Mouse (Mus musculus): Measurements from ENCODE around the gene Them5.

Gene Them5

DNA sequence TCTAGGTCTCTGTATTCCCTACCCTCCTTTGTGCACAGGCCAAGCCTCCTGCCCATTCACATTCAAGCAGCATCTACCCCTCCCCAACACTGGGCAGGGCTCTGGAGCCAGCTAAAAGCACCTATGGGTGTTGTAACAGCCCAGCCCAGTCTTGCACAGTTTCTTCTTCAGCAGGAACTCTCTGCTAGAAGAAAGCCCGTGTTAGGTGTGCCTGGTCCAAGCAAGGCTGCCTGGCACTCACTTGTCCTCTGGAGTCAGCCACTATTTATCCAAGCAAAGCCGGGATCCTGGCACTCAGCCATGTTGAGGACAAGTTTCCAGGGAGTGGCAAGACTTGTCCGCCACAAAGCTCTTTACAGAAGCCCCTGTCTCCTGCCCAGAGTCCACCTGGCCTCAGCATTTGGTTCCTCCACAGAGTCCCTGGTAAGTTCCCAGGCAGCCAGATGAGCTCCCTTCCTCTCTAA, at the start of gene Them5:
Gene Them5, plus strand, starts transcription at position 141 of the 464 bp plus-strand sequence.
- DNase-seq (ENCODE audit: low spot score): no peak

GRCm38 (mm10) chr3:94305457-94305856, 36.4 kb upstream of the Them5 start:
- DNase-seq (ENCODE audit: low spot score): no peak

- DNase-seq (ENCODE audit: low spot score): no peak
Measured at GRCm38 (mm10) chr3:94306975-94307374, 34.9 kb upstream of the Them5 start.

DNA sequence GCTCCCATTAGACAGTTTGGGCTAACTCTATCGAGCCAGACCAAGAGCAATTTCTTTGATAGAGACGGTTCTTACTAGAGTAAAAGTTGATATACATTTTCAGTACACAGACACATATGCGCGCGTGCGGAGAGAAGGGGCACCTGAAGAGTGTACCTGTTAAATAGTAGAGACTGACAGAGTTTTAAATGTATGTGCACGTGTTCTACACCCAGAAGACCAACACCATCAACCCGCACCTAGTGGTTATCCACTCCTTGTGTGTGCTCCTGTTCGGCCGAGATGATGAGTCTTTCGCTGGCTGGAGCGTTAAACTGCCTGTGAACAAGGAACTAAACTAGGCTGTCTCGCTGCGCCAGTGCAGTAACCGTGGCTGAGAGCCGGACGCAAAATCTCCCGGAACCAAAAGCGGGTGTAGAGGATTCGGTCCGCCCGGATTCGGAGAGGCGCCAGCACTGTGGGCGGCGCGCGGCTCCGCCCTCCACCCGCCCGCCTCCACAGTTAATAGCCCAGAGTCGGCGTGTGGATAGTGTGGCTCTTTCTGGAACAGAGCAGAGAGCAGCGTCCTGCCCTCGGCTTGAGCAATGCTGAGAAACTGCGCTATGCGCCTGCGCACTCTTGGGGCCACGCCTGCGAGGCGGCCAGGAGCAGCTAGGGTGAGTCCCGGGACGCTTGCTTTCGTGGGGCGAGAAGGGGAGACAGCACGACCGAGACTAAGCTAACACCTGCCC, 32.1 kb upstream of the Them5 start, which contains the start of gene Them4:
Gene Them4, plus strand, starts transcription at position 457 of the 731 bp plus-strand sequence.
- peak; percentile 97 for DNase-seq (ENCODE audit: low spot score)

- DNase-seq (ENCODE audit: low spot score): no peak
Measured at GRCm38 (mm10) chr3:94310491-94310890, 31.4 kb upstream of the Them5 start.

- DNase-seq (ENCODE audit: low spot score): no peak
Measured at GRCm38 (mm10) chr3:94310911-94311310, 31.0 kb upstream of the Them5 start.

DNA sequence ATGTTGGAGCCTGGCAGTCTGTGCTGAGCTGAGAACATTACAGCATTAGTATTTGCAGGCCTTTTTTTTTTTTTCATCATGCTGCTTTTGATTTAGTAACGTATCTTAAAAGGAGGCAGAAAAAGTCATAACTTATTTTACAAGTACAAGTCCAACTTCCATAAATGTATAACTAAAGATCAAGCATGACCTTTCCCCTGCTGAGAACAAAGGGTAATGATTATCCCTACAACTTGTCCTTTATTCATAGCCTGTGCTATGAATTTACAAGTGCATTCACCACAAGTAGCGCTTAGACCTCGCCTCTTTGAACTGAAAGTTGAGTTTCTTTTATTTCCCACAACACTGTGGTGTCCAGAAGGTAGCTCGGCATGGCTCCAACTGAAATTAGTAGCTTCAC, 30.5 kb upstream of the Them5 start:
- DNase-seq (ENCODE audit: low spot score): no peak

GRCm38 (mm10) chr3:94328681-94329080, 13.2 kb upstream of the Them5 start:
- peak; percentile 25 for DNase-seq (ENCODE audit: low spot score)

- no peak for DNase-seq (ENCODE audit: low spot score)
Measured at GRCm38 (mm10) chr3:94334442-94334841, 7.5 kb upstream of the Them5 start.

DNA sequence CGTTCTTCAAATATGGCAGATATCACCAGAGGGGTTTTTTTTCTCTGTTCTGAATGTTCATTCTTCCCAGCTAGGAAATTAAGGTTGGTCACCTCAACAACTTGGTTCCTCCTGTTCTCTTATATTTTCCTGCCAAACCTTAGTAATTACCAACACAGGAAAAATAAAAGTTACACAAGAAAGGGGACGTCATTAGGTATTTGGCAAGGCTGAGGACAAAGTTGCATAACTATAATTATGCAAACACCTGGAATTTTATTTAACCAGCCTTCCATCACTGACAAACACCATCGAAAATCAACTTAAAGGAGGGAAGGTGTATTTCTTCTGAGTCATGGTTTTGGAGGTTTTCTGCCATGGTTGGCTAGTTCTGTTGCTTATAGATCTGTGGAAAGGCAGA, 3.4 kb upstream of the Them5 start:
- DNase-seq (ENCODE audit: low spot score): no peak

- DNase-seq (ENCODE audit: low spot score): no peak
Measured at GRCm38 (mm10) chr3:94342552-94342951, 653 bp downstream of the Them5 start.

DNA sequence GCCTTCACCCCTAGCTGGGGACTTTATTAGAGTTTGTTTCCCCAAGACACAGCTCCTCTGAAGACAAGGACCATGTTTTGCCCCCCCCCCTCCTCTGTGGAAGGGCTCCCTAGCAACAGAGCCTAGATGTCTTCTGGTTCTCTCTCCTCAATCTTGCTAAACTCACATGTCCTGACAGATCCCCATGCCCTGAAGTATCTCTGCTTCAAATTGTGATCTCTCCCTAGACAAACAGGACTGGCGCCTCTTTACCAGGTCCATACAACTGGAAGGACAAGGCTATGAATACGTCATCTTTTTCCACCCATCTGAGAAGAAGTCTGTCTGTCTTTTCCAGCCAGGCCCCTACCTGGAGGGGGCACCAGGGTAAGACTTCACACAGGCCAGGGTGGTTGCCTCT, 2.3 kb downstream of the Them5 start:
- DNase-seq (ENCODE audit: low spot score): no peak

DNA sequence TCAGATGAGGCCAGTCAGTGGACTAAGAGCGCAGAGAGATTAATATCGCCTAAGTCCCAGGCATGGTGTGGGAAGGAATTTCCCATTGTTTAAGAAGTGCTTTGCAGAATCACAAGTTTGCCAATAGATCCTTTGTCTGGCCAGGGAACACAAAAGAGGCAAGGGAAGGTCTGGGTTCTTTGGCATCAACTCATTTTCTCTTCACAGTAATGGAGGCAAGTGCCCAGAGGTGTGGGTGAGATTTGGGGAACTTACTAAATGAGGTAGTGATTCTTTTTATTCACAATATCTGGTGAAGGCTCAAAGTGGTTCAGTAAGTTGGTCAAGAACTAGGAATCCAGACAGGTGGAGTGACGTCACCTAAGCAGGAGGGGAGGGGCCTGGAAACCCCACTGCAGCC, 3.0 kb downstream of the Them5 start:
- DNase-seq (ENCODE audit: low spot score): no peak

GRCm38 (mm10) chr3:94348146-94348545, 6.2 kb downstream of the Them5 start:
- no peak for DNase-seq (ENCODE audit: low spot score)

DNA sequence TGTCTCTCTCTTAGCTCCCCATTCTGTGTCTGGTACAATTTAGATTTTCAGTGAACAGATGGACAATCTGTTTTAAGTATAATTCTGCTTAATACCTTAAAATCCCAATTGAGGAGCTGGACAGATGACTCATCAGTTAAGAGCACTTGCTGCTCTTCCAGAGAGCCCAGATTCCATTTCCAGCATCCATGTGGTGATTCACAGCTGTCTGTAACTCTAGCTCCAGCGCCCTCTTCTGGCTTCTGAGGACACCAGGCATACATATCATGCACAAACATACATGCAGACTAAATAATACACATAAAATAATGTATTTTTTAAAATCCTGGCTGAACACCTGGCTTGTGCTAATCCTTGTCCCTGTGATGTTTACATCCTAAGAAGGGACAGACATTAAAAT, 18.9 kb downstream of the Them5 start:
- peak; percentile 65 for DNase-seq (ENCODE audit: low spot score)

DNA sequence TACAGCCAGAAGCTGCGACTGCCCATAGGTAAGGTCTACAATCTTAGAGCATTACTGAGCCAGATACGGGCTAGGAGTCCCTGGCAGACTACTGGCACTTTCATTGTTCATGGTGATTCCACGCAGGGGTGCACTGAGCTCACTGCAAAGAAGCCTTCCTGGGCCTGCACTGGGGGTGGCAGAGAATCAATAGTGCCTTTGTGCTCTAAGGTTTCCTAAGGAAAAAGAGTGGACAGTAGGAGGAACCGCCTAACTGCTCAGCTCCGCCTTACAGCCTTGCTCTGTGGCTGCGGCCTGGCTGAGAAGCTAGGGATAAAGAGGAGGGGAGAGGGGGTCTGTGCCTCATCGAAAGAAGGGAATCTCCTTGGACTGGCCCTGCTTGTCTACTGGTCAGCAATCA, 20.2 kb downstream of the Them5 start, which contains the start of gene C2cd4d:
Gene C2cd4d, plus strand, starts transcription at position 301 of the 400 bp plus-strand sequence.
- no peak for DNase-seq (ENCODE audit: low spot score)

DNA sequence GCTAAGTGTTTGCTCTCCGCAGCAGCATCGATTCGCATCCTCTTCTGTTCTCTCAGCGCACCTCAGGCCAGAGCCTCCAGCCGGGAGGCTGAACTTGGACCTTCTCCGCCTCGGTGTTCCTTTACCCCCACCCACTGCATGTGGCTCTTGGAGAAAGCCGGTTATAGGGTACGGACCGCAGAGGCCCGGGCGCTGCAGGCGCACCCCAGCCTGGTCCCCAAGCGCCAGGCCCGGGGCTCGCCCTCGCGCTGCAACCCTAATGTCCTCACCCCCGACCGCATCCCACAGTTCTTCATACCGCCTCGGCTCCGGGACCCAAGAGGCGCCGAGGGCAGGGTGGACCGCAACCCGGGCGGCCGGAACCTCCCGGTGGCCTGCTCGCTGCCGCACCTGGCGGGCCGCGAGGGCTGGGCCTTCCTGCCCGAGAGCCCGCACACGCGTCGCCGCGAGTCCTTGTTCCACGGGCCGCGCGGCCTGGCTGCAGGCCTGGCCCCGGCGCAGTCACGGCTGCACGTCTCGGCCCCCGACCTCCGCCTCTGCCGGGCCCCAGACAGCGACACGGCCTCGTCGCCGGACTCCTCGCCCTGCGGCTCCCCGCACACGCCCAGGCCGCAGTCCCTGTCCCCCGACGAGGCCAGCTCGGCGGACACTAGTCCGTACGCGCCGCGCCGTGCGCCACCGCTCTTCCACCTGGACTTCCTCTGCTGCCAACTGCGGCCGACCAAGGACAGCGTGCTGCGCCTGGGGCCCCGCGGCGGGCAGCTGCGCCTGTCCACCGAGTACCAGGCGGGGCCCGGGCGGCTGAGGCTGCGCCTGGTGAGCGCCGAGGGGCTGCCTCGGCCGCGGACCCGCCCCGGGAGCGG, 21.6 kb downstream of the Them5 start:
- peak; percentile 67 for DNase-seq (ENCODE audit: low spot score)

GRCm38 (mm10) chr3:94364154-94364526, 22.2 kb downstream of the Them5 start:
- DNase-seq (ENCODE audit: low spot score): peak; percentile 36

GRCm38 (mm10) chr3:94366761-94367160, 24.9 kb downstream of the Them5 start:
- peak; percentile 89 for DNase-seq (ENCODE audit: low spot score)

DNA sequence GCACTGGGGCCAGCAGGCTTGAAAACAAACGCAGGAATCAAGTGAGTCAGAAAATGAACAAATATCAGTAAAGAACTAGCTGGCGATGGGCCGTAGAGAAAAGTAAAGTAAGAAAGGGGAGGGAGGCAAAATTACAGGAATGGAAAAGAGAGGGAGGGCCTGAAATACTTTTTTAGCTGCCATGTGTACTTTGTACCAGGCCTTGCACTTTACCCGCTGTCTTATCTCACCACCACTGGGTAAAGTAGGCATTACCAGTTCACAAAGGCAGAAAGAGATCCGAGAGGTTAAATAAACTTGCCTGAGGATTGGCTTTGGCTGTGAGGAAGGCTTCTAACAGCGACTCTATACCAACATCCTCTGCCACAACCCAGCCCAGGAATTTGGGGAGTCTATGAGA, 25.6 kb downstream of the Them5 start:
- no peak for DNase-seq (ENCODE audit: low spot score)

DNA sequence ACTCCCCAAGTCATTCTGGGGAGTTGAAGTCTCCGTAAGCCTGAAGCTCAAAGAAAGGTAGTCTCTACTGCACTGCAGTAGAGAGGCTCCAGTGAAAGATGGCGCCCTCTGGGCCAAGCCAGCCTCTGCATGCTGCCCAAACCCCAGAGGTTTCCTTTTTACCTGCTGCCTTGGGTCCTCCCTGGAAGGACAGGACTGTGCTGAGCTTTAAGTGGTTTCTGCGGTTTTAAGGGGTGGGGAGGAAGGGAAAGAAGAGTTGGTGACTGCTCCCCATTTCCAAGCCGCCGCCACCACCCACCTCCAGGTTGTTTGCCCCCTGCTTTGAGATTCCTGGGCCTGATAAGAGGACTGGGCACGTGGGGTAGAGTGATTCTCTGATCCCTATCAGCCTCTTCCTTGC, 26.7 kb downstream of the Them5 start:
- no peak for DNase-seq (ENCODE audit: low spot score)

- no peak for DNase-seq (ENCODE audit: low spot score)
Measured at GRCm38 (mm10) chr3:94369709-94370108, 27.8 kb downstream of the Them5 start.

- no peak for DNase-seq (ENCODE audit: low spot score)
Measured at GRCm38 (mm10) chr3:94371637-94372036, 29.7 kb downstream of the Them5 start.

All from embryo, embryonic 10 days (tissue).